8 mouse cellular contexts compared by ENCODE assay signal in the genomic region with DNA sequence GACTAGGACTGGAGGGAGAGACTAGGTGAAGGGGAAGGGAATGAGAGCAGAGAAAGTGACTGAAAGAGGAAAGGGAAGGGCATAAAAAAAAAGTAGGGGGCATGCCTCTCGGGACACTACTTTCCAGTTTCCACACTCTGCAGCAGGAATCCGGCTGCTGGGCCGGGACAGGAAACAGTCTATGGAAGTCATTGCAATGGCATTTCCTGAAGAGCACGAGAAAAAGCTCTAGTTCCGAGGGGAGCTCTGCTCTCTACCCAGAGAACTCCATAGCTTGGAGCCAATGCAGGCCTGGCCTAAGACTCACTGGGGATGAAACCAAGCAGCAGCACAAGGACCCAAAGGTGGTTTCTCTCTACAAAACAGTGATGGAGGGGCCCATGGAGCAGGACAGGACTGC. TPM values are rescaled to one million over a fixed set of nuclear protein-coding genes. Genes with fewer than 3 reads are reported as not detected.
DNase-seq lines count a peak whose midpoint lies in the region; ATAC-seq and TF ChIP-seq lines count a peak whose summit lies in the region.

No protein-coding gene starts in this region.

- H3K9ac ChIP-seq in embryonic facial prominence, embryonic 14.5 days (ENCODE audit: low read depth, low read length), result no peak overlapping the region
- H3K9ac ChIP-seq in limb, embryonic 13.5 days, result no peak overlapping the region
- H3K9ac ChIP-seq in neural tube, embryonic 13.5 days, result no peak overlapping the region

- ATAC-seq in embryonic facial prominence, embryonic 14.5 days (ENCODE audit: low read depth), result no peak
- ATAC-seq in limb, embryonic 13.5 days (ENCODE audit: low FRiP score, low read depth), result no peak
- ATAC-seq in neural tube, embryonic 13.5 days (ENCODE audit: low read depth), result peak; percentile 7; the same call in 1 of the 2 replicates
- ATAC-seq in CD4-positive, CD25-positive, alpha-beta regulatory T cell, adult 4 months, result no peak

- WGBS in embryonic facial prominence, embryonic 14.5 days, result 26% methylated on average over 5 of the region's 5 CpGs
- WGBS in hindbrain, embryonic 10.5 days, result 46% methylated on average over 5 of the region's 5 CpGs
- 20% methylated on average over 5 of the region's 5 CpGs for WGBS in limb, embryonic 13.5 days
- whole genome bisulfite sequencing in neural tube, embryonic 13.5 days, result 48% methylated on average over 5 of the region's 5 CpGs
- 91% methylated on average over 5 of the region's 5 CpGs for WGBS in thymus, adult 2 months

- H3K4me1 ChIP-seq in embryonic facial prominence, embryonic 14.5 days (ENCODE audit: control insufficient read depth, insufficient read depth, low read length), result peaks cover 37% of the 10 kb centered on the region
- H3K4me1 ChIP-seq in hindbrain, embryonic 10.5 days (replicated peaks), result peaks cover 84% of the 10 kb centered on the region
- H3K4me1 ChIP-seq in limb, embryonic 13.5 days, result peaks cover 92% of the 10 kb centered on the region
- peaks cover 96% of the 10 kb centered on the region for H3K4me1 ChIP-seq in neural tube, embryonic 13.5 days (replicated peaks)
- H3K4me1 ChIP-seq in thymus, adult 2 months (replicated peaks; ENCODE audit: control insufficient read depth, insufficient read depth, low read length), result peaks cover 62% of the 10 kb centered on the region

- no peak overlapping the region for H3K4me2 ChIP-seq in embryonic facial prominence, embryonic 14.5 days (ENCODE audit: low read depth, low read length)
- H3K4me2 ChIP-seq in limb, embryonic 13.5 days (replicated peaks), result peak overlapping the region; percentile 46
- peak overlapping the region; percentile 4; the same call in 1 of the 2 replicates for H3K4me2 ChIP-seq in neural tube, embryonic 13.5 days

- H3K27me3 ChIP-seq in embryonic facial prominence, embryonic 14.5 days (replicated peaks; ENCODE audit: control insufficient read depth, insufficient read depth, low read length), result no peaks in the 10 kb centered on the region
- no peaks in the 10 kb centered on the region for H3K27me3 ChIP-seq in hindbrain, embryonic 10.5 days (ENCODE audit: insufficient read depth, poor library complexity, severe bottlenecking)
- no peaks in the 10 kb centered on the region for H3K27me3 ChIP-seq in limb, embryonic 13.5 days
- no peaks in the 10 kb centered on the region for H3K27me3 ChIP-seq in neural tube, embryonic 13.5 days
- H3K27me3 ChIP-seq in thymus, adult 2 months (ENCODE audit: control insufficient read depth, insufficient read depth, low read length), result no peaks in the 10 kb centered on the region

- H3K36me3 ChIP-seq in embryonic facial prominence, embryonic 14.5 days (ENCODE audit: control insufficient read depth, insufficient read depth, low read length), result peaks cover 16% of the 10 kb centered on the region
- peaks cover 67% of the 10 kb centered on the region for H3K36me3 ChIP-seq in hindbrain, embryonic 10.5 days
- H3K36me3 ChIP-seq in limb, embryonic 13.5 days, result peaks cover 40% of the 10 kb centered on the region
- H3K36me3 ChIP-seq in neural tube, embryonic 13.5 days, result peaks cover 28% of the 10 kb centered on the region
- H3K36me3 ChIP-seq in thymus, adult 2 months (ENCODE audit: control insufficient read depth, insufficient read depth, low read length), result peaks cover 36% of the 10 kb centered on the region

- peak; percentile 65 for DNase-seq in gastrocnemius, adult 2 months
- DNase-seq in gastrocnemius, postnatal 10 days, result no peak
- DNase-seq in embryonic facial prominence, embryonic 14.5 days (ENCODE audit: low spot score), result peak; percentile 75
- peak; percentile 22 for DNase-seq in hindbrain, embryonic 10.5 days (ENCODE audit: low spot score)
- no peak for DNase-seq in thymus, adult 2 months

- TF ChIP-seq POLR2A in thymus, adult 2 months (IDR thresholded peaks at IDR 0.05; ENCODE audit: control insufficient read depth, extremely low read depth, insufficient read depth, low read length, poor library complexity), result no peak

- H3K27ac ChIP-seq in gastrocnemius, adult 2 months, result peak overlapping the region; percentile 93
- H3K27ac ChIP-seq in embryonic facial prominence, embryonic 14.5 days (replicated peaks; ENCODE audit: low read depth, low read length), result peak overlapping the region; percentile 56
- H3K27ac ChIP-seq in hindbrain, embryonic 10.5 days, result peak overlapping the region; percentile 71
- peak overlapping the region; percentile 88 for H3K27ac ChIP-seq in limb, embryonic 13.5 days
- peak overlapping the region; percentile 70 for H3K27ac ChIP-seq in neural tube, embryonic 13.5 days (replicated peaks)
- H3K27ac ChIP-seq in thymus, adult 2 months (ENCODE audit: control insufficient read depth, insufficient read depth, low read length), result no peak overlapping the region

- no peak for TF ChIP-seq CTCF in gastrocnemius, adult 2 months (IDR thresholded peaks at IDR 0.05)
- no peak for TF ChIP-seq CTCF in thymus, adult 2 months (IDR thresholded peaks at IDR 0.05; ENCODE audit: borderline replicate concordance, control insufficient read depth, extremely low read depth, insufficient read depth, low read length, poor library complexity)

- intact Hi-C loops in gastrocnemius, adult 2 months (cut with DNase I), result no loop called here

- H3K9me3 ChIP-seq in embryonic facial prominence, embryonic 14.5 days (ENCODE audit: control insufficient read depth, low read length), result no peaks in the 10 kb centered on the region
- H3K9me3 ChIP-seq in hindbrain, embryonic 10.5 days, result no peaks in the 10 kb centered on the region
- H3K9me3 ChIP-seq in limb, embryonic 13.5 days, result 0 out of 2 replicates have a peak, but pooled peaks cover 3% of the 10 kb centered on the region
- H3K9me3 ChIP-seq in neural tube, embryonic 13.5 days, result no peaks in the 10 kb centered on the region

- peak overlapping the region; percentile 37 for H3K4me3 ChIP-seq in gastrocnemius, adult 2 months
- H3K4me3 ChIP-seq in embryonic facial prominence, embryonic 14.5 days (ENCODE audit: low read depth, low read length), result no peak overlapping the region
- 0 out of 2 replicates have a peak overlapping the region, but pooled peaks have one; percentile 12 for H3K4me3 ChIP-seq in hindbrain, embryonic 10.5 days
- no peak overlapping the region for H3K4me3 ChIP-seq in limb, embryonic 13.5 days
- no peak overlapping the region for H3K4me3 ChIP-seq in neural tube, embryonic 13.5 days
- no peak overlapping the region for H3K4me3 ChIP-seq in thymus, adult 2 months (ENCODE audit: control insufficient read depth, insufficient read depth, low read length)

RNA-seq across cellular contexts. Expression of gene Bcl2l1, which starts 10.5 kb away (rescaled TPM):
- total RNA-seq in gastrocnemius, adult 2 months (2021), result 10 to 100 TPM; 15.7 to 40.3 TPM
- total RNA-seq in gastrocnemius, postnatal 10 days (2021), result 10 to 100 TPM; 19.6 to 21.4 TPM
- 77.3 and 86.7 TPM in 2 replicates for polyA plus RNA-seq in embryonic facial prominence, embryonic 14.5 days (2014; fragmentation: Nextera tagmentation; extraction: Ambion mirVana)
- polyA plus RNA-seq in hindbrain, embryonic 10.5 days (2016; fragmentation: Nextera tagmentation; extraction: Ambion mirVana), result 110 and 128 TPM in 2 replicates
- polyA plus RNA-seq in limb, embryonic 13.5 days (2015; fragmentation: Nextera tagmentation; extraction: Ambion mirVana), result 93.3 and 93.5 TPM in 2 replicates
- 151 and 153 TPM in 2 replicates for polyA plus RNA-seq in neural tube, embryonic 13.5 days (2015; fragmentation: Nextera tagmentation; extraction: Ambion mirVana)
- polyA plus RNA-seq in thymus, adult 2 months (2012; rRNA removed), result 205 and 207 TPM in 2 replicates
- polyA plus RNA-seq in CD4-positive, CD25-positive, alpha-beta regulatory T cell, adult 4 months (2017; shearing (Covaris generic)), result 10 to 100 TPM; 55.5 to 75.0 TPM

RNA-seq across cellular contexts. Expression of gene Tpx2, which starts 26.7 kb away (rescaled TPM):
- total RNA-seq in gastrocnemius, adult 2 months (2021), result 1 to 10 TPM; 1.1 to 1.7 TPM
- 10 to 100 TPM; 10.4 to 12.8 TPM for total RNA-seq in gastrocnemius, postnatal 10 days (2021)
- 69.3 and 87.9 TPM in 2 replicates for polyA plus RNA-seq in embryonic facial prominence, embryonic 14.5 days (2014; fragmentation: Nextera tagmentation; extraction: Ambion mirVana)
- polyA plus RNA-seq in hindbrain, embryonic 10.5 days (2016; fragmentation: Nextera tagmentation; extraction: Ambion mirVana), result 106 and 137 TPM in 2 replicates
- polyA plus RNA-seq in limb, embryonic 13.5 days (2015; fragmentation: Nextera tagmentation; extraction: Ambion mirVana), result 83.1 and 86.8 TPM in 2 replicates
- polyA plus RNA-seq in neural tube, embryonic 13.5 days (2015; fragmentation: Nextera tagmentation; extraction: Ambion mirVana), result 15.1 and 21.3 TPM in 2 replicates
- 16.1 and 19.1 TPM in 2 replicates for polyA plus RNA-seq in thymus, adult 2 months (2012; rRNA removed)
- 1 to 10 TPM; 4.0 to 9.7 TPM for polyA plus RNA-seq in CD4-positive, CD25-positive, alpha-beta regulatory T cell, adult 4 months (2017; shearing (Covaris generic))

Comparison
In these comparisons a context has a peak if more than half of its experiments do, and no peak if none do; other contexts are left out.
1. DNase-seq: peak in gastrocnemius, adult 2 months (single experiment), embryonic facial prominence, embryonic 14.5 days (single experiment) and hindbrain, embryonic 10.5 days (single experiment); none in gastrocnemius, postnatal 10 days (single experiment) and thymus, adult 2 months (single experiment).
2. H3K4me3 ChIP-seq: peak in gastrocnemius, adult 2 months (single experiment) and hindbrain, embryonic 10.5 days (single experiment); none in embryonic facial prominence, embryonic 14.5 days (single experiment), limb, embryonic 13.5 days (single experiment), neural tube, embryonic 13.5 days (single experiment) and thymus, adult 2 months (single experiment).